Mouse (Mus musculus) effector memory CD4-positive, alpha-beta T cell, adult 5 months (primary cell): ENCODE measurements around the gene Itprid1. TPM values are rescaled to one million over a fixed set of nuclear protein-coding genes. Genes with fewer than 3 reads are reported as not detected.

Experiments used
- polyA plus RNA-seq: library from polyadenylated mRNA; unstranded; fragments of 100-300 nt; shearing (Covaris generic); gene quantifications from one replicate; pipeline ENCODE4 v1.2.1, GENCODE M21; 2017

Itprid1 gene
- not detected for polyA plus RNA-seq

GRCm38 (mm10) chr6:55836650-55837320 is at the start of gene Itprid1:
TSS of gene Itprid1 (plus strand) at chr6:55836895.

GRCm38 (mm10) chr6:56017291-56017994 is 180.7 kb downstream of the Itprid1 start, which contains the start of gene Ppp1r17:
TSS of gene Ppp1r17 (plus strand) at chr6:56017497.

Other genes starting within 250 kb of the Itprid1 start
- gene Neurod6, start 155.6 kb upstream of the Itprid1 start, polyA plus RNA-seq = not detected
- not detected for gene Ppp1r17, start 180.6 kb downstream of the Itprid1 start, polyA plus RNA-seq